Mouse (Mus musculus): ENCODE measurements around the gene Plekhh3.
A peak's percentile ranks its signal among the peaks of the same experiment; 100 is the strongest.

Plekhh3 gene

DNA sequence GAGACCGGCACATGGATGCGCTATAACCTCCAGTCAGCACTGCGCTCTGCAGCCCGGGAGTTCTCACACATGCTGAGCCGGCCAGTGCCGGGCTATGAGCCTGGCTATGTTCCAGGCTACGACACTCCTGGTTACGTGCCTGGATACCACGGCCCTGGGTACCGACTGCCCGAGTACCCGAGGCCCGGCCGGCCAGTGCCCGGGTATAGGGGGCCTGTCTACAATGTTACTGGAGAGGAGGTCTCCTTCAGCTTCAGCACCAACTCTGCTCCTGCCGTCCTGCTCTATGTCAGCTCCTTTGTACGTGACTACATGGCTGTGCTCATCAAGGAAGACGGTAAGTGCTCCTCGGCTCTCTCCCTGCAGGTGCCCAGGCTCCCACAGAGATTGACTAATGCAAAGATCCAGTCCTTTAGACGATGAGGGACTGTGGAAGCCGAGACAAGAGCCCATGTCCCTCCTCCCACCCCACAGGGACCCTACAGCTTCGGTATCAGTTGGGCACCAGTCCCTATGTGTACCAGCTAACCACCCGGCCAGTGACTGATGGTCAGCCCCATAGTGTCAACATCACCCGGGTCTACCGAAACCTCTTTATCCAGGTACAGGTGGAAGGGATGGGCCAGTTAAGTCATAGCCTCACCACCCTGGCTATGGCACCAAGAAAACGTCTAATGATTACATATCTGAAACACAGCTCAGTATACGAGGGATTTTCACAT, 15.5 kb upstream of the Plekhh3 start:
- DNase-seq (ENCODE audit: low spot score): no peak

DNA sequence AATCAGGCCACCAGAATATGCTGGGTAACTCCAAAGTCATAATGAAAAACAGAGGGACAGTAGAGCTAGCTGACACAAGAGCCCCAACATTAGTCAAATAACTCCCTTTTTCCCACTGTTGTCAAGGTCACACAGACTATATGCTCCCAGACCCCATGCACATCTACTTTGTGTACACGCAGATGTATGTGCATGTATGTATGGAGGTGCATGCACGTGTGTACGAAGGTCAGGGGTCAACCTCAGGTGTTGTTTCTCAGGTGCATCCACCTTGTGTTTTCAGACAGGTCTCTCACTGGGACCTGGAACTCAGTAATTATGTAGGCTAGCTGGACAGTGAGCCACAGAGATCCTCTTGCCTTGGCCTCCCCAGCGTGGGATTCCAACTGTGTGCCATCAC, 14.3 kb upstream of the Plekhh3 start:
- no peak for DNase-seq (ENCODE audit: low spot score)

DNA sequence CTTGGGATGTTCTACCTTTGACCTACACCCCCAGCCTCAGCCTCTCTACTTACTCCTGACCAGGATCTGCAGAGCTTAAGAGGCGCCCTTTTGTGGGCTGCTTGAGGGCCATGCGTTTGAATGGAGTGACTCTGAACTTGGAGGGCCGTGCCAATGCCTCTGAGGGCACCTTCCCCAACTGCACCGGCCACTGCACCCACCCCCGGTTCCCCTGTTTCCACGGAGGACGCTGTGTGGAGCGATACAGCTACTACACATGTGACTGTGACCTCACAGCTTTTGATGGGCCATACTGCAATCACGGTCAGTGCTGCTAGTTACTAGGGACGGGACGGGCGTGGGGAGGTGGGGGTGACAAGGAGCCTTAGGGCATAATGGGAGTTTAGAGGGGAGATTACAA, 13.8 kb upstream of the Plekhh3 start:
- DNase-seq (ENCODE audit: low spot score): no peak

DNA sequence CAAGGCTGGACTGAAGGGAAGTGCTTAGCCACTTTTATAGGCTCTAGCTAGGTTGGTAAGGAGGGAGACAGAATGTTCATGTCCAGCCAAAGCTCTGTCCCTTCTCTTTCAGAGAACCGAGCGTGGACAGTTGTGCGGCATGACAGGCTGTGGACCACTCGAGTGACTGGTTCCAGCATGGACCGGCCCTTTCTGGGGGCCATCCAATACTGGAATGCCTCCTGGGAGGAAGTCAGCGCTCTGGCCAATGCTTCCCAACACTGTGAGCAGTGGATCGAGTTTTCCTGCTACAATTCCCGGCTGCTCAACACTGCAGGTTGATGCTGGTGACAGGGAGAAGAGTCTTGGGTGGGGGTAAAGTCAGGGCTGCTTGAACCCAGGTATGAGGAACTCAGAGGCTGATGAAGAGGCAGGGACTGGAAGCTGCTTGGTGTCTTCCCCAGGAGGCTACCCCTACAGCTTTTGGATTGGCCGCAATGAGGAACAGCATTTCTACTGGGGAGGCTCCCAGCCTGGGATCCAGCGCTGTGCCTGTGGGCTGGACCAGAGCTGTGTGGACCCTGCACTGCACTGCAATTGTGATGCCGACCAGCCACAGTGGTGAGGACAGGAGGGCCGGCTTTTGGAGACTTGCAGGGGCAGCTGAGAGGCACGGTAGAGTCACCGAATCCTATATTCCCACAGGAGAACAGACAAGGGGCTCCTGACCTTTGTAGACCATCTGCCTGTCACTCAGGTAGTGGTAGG, 11.8 kb upstream of the Plekhh3 start:
- DNase-seq (ENCODE audit: low spot score): no peak

DNA sequence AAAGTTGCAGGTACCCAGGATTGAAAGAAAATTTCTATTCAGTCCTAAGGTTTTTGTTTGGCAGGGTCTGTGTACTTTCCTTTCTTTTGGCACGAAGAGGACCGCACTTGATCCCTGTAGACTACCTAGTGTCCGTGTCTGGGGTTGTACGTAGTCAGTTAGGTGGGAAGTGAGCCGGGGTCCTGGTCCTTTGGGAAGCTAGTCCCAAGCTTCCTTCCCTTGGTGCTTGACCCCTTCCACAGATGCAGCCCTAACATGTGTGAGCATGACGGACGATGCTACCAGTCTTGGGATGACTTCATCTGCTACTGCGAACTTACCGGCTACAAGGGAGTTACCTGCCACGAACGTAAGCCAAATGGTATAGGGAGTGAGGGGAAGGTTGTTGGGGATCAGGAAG, 10.8 kb upstream of the Plekhh3 start:
- no peak for DNase-seq (ENCODE audit: low spot score)

DNA sequence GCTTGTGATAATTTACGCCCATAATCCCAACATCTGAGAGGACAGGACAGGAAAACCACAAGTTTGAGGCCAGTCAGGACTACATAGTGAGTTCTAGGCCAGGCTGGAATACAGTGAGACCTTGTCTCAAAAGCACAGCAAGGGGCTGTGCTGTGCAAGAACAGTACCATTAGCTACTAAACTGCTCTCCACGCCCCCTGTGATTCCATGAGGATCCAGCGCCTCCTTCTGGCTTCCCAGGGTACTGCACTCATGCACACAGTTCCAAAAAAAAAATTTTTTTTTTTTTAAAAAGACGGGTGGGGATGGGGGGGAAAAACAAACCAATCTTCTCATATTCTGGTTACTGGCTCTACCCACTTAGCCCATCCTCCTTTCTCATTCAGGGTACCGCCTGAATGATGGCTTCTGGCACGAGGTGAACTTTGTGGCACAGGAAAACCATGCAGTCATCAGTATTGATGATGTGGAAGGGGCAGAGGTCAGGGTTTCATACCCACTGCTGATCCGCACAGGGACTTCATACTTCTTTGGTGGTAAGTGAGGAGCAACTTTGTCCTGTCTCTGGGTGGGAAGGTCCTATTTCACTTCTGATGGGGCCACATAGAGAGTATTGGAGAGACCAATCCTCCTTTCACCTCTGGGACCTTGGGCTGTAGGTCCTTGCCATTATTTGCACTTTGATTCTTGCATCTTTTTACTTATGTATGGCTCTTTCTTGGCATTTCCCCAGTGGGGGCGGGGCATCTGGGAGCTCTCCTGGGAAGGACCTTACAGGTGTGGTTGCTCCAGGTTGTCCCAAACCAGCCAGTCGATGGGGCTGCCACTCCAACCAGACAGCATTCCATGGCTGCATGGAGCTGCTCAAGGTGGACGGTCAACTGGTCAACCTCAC, 9.9 kb upstream of the Plekhh3 start:
- DNase-seq (ENCODE audit: low spot score): peak; percentile 65

DNA sequence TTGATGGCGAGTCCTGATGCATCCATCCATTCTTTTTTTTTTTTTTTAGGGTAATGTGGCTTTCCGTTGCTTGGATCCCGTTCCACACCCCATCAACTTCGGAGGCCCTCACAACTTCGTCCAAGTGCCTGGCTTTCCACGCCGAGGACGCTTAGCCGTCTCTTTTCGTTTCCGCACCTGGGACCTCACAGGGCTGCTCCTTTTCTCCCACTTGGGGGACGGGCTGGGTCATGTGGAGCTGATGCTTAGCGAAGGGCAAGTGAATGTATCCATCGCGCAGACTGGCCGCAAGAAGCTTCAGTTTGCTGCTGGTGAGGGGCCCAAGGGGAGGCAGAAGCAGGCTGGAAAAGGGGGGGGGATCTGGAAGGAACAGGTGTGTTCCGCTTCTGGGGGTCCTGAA, 9.1 kb upstream of the Plekhh3 start:
- DNase-seq (ENCODE audit: low spot score): no peak

DNA sequence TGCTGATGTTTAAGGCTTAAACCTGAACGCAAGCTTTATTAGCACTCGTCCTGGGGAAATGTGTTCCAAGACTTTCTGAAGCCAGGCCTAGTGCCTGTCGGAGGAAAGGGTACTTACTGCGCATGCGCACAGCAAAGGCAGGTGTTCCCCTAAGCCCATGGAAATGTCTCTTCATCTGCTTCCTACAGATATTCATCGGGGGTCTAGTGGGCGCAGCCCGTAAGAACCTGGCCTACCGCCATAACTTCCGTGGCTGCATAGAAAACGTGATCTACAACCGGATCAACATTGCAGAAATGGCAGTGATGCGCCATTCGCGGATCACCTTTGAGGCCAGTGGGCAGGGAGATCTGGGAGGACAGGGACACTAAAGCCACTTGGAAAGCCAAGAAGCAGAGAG, 8.2 kb upstream of the Plekhh3 start:
- no peak for DNase-seq (ENCODE audit: low spot score)

DNA sequence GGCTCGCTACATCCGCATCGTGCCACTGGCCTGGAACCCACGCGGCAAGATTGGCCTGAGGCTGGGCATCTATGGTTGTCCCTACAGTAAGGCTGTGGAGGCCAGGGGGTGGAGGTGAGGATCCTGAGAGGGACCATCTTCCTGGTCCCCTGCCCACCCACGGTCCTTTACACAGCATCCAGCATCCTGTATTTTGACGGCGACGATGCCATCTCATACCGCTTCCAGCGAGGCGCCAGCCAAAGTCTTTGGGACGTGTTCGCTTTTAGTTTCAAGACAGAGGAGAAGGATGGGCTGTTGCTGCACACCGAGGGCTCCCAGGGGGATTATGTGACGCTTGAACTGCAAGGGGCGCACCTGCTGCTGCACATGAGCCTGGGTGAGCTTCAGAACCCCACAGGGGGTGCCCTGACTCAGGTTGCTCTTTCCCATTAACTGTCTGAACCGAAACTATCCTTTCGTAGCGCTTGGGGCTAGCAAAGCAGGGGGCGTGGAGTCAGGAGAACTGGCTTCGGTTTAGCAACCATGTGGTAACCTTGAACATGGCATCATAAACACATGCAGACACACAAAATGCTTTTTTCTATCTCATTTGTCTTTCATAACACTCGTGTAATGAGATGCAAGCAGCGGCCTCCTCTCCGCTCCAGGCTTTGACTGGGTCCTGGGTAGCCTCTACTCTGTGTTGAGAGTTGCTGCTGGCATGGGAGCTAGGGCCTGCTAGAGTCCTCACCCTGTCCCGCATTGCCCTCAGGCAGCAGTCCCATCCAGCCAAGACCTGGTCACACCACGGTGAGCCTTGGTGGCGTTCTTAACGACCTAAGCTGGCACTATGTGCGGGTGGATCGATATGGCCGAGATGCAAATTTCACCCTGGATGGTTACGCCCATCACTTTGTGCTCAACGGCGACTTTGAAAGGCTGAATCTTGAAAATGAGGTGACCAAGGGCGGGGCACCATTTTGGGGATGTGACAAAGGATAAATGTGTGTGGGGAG, 7.2 kb upstream of the Plekhh3 start:
- DNase-seq (ENCODE audit: low spot score): no peak

DNA sequence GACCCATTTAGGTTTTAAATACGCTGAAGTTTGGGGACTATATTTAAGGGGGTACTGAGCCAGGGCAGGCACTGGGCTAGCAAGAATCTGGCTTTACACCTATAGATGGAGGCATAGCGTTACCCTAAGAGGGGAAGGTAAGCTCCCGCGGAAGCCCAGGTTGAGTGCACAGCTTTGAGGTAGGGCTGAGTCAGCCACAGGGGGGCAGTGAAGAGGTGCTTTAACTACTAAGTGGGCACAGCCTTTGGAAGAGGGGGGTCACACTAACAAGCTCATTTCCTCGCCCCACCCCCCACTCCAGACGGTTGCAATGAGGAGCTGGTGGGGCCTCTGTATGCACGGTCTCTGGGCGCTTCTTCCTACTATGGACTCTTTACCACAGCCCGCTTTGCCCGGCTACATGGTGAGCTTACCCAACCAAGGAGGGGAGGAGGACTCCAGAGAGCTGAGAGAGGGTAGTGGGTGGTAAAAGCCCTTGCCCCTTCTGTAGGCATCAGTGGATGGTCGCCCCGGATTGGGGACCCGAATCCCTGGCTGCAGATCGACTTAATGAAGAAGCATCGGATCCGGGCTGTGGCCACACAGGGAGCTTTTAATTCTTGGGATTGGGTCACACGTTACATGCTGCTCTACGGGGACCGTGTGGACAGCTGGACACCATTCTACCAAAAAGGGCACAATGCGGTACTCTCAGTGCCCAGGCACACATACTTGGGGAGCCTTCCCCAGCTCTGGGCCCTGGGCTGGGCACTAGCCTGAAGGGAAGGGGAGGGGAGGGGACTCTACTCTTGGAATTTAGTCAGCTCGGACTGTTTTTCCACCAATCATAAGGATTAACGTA, 6.0 kb upstream of the Plekhh3 start:
- peak; percentile 63 for DNase-seq (ENCODE audit: low spot score)

DNA sequence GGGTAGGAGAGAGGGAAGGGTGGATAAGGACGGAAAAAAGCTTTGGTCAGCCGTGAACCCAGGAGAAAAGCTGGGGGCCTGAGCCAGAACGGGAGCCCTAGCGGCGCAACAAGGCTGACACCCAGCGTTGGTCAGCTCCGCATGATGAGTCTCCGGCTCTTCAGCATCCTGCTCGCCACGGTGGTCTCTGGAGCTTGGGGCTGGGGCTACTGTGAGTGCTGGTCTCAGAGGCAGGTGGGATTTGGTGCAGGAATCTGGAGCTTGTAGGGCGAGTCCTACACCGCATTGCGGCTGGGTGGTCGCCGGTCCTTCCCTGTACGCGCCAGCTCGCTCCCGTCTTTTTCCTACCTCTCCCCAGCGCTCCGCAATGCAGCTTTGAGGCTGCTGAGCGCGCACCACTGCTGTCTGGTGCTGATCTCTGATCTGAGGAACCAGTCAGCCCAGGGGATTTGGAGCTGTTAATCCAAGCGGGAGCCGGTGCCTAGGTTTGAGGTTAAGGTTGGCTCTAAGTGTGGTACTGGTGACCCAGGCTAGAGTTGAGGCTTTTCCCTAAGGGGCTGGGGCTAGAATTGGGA, 5.1 kb upstream of the Plekhh3 start:
- no peak for DNase-seq (ENCODE audit: low spot score)

DNA sequence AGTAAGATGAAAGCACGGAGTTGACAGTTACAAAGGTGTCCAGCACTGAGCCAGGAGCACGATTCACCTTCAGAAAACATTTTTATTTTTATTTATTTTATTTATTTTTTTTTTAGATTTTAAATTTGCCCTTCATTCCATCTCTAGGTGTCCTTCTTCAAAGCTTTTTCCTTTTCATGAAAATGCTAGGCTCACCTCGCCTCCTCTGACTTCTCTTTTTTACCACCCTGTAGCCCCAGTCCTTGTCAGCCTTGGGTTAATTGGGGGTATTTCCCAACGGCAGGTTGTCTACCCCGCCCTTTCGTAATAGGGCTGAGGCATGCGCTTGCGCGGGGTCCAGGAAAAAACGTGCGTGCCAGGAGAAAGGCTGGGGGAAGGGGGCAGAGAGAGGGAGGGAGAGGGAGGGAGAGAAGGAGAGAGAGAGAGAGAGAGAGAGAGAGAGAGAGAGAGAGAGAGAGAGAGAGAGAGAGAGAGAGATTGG, 4.5 kb upstream of the Plekhh3 start:
- DNase-seq (ENCODE audit: low spot score): no peak

DNA sequence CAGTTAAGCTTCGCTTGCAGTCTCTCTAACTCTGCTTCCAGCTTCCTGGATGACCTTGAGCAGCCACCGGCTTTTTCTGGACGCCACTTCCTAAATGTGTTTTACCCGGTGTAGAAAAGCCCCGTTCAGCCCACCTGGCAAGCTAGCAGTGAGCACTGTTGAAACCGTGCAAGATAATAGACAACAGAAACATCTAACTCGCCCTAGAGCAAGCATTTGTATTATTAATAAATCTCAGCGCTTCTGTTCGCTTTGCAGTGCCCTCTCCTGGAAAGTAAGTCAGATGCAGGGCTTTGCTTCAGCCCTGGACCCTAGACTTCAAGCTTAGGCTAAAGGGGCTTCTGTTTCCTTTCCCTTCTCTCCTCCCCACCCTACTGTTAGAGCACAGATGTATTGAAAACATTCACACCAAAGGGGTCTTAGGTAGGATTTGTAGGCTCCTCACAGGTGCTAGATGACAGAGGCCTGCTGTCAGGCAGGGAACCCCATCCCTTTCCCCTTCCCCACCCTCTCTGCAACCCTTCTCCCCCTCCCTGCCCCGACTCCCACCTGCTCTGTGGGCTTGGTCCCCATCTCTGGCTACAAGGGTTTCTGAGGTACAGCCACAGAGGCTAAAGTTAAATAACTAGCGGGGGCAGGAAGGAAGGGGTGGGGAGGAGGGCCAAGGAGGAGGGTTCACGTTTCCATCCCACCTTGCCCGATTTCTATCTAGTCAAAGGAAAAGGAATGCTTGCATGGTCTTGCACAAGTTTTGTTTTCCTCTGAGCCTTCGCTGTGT, 3.9 kb upstream of the Plekhh3 start, which contains the start of gene Ccr10:
Gene Ccr10, minus strand, starts transcription at position 593 of the 778 bp plus-strand sequence.
- DNase-seq (ENCODE audit: low spot score): no peak

DNA sequence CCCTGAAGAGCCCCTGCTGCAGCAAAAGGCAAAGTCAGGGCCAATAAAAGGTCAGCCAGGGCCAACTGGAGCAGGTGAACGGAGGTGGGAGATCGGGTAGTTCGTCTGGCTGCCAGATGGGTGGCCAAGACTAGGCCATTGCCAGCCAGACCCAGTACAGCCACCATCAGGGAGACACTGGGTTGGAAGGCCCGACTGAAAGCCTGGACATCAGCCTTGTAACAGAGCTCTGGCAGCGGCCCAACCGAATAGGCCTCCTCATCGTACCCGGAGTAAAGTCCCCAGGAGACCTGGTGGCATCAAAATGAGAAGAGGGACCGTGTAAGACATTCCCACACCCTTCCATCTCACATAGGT, 3.2 kb upstream of the Plekhh3 start:
- no peak for DNase-seq (ENCODE audit: low spot score)

DNA sequence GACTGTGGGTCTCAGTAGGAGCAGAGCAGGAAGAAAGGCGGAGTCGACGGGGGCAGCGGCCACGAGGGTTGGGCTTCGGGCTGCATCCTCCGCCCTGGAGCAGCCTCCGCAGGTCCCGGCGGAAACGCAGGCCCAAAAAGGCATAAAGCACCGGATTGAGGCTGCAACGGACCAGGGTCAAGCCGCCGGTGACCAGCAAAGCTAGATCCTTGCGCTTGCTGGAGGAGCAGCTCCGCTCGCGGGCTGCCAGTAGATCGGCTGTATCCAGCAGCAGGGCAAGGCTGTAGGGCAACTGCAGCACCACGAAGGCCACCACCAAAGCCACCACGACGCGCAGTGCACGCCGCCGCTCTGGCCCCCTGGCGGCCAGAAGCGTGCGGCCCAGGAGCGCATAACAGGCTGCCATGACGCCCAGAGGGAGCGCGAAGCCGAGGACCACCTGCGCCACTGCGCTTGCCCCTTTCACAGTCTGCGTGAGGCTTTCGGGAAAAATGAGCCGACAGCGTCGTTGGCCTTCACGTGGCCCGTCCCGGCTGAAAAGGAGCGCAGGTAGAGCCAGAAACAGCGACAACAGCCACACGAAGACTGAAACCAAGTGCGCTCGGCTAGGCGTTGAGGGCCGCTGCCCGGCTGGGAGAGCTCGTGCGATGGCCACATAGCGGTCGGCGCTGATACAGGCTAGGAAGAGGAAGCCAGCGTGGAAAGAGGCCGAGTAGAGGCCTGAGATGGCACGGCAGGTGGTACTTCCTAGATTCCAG, 2.7 kb upstream of the Plekhh3 start:
- DNase-seq (ENCODE audit: low spot score): peak; percentile 83

DNA sequence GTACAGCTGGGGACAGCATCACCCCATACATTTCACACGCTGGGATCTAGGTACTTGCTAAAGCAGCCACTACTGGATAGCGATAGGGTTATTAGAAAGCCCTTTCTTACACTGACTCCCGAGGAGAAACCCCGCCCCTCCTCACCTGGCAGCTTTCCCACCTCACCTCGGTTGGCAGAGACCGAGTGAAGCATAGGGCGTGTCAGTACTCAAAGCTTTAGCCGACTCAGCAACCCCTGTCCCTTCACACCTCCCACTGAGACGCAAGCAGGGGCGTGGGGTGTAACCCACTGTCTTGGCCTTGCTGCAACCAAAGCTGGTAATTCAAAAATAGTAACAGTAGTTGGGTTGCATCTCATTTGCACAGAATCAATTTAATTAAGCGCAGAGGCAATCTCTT, 2.0 kb upstream of the Plekhh3 start:
- peak; percentile 59 for DNase-seq (ENCODE audit: low spot score)

DNA sequence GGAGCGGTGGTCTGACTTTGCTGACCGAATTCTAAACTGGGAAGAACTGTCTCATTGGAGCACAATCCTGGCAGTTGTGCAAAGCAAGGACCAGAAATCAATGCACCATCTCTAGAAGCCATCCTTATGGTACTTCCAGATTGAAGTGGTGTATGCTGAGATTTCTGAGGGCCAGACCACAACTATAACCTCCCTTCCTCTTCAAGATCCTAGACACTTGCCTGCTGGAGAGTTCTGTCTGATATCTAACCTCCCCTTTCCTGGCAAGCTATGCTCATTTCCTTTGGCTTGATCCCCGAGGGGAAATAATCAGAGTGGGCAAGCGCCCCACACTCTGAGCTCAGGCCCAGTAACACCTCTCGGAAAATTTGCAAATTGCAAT, 1.3 kb upstream of the Plekhh3 start:
- DNase-seq (ENCODE audit: low spot score): no peak

DNA sequence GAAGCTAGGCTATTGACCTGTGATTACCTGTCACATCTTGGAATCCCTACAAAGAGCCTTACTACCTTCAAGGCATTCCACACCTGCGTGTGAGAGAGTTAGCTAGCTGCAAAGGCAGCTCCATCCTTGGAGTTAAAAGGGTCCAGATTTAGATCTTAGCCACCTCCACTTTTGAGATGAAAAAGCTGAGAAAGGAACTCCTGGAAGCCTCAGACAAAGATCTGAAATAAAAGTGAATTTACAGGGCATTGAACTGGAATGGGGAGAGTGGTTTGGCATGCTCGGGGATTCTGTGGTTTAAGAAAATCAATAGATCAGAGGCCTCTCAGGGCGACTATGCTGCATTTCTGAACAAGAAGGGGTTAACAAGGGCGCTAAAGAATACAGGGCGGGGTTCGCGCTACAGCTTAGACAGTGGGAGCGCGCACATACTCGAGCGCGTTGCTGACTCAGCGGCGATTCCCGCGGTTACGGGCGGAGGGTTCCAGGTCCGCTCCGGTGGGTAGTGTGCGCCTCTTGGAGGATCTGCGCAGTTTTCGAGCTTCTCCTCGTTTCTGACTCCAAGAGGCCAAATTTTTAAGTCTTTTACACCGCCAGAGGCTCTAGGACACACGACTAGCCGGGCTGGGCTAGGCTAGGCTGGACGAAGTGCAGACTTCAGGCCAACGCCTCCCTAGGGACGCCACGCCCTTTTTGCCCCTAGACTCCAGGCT, 726 bp upstream of the Plekhh3 start:
- peak; percentile 71 for DNase-seq (ENCODE audit: low spot score)
